Mouse (Mus musculus) layer of hippocampus, adult 8-10 months (tissue): ENCODE results near the gene Zfyve9. TPM values are rescaled to one million over a fixed set of nuclear protein-coding genes. Genes with fewer than 3 reads are reported as not detected.

Experiments
- DNase-seq, 2 experiments: peaks; one replicate each; pipeline ENCODE4 v3.0.0; 2022; ENCODE audit warnings: low spot score in 2 of 2
- total RNA-seq, 4 experiments: library from RNA; stranded (reverse); gene quantifications; 2 replicates each; pipeline ENCODE4 v1.2.4; 2022

The Zfyve9 gene
- total RNA-seq, 4 experiments from 2014 or later = 55.1 to 63.4 (median 58.7) TPM

- no peak for DNase-seq
These were observed 162.0 kb downstream of the Zfyve9 start for GRCm38 (mm10) chr4:108618586-108618985.

GRCm38 (mm10) chr4:108610935-108611334, 169.7 kb downstream of the Zfyve9 start:
- DNase-seq = no peak

- no peak for DNase-seq
These were observed 171.9 kb downstream of the Zfyve9 start for GRCm38 (mm10) chr4:108608651-108609050.

- DNase-seq = no peak
These were observed 178.7 kb downstream of the Zfyve9 start for GRCm38 (mm10) chr4:108601870-108602269.

GRCm38 (mm10) chr4:108598306-108598705, 182.3 kb downstream of the Zfyve9 start:
- no peak for DNase-seq

GRCm38 (mm10) chr4:108595785-108596184, 184.8 kb downstream of the Zfyve9 start:
- DNase-seq = no peak

GRCm38 (mm10) chr4:108593376-108593775, 187.2 kb downstream of the Zfyve9 start:
- peak in 1 of 2 experiments; percentile 28 for DNase-seq

Other genes with a start within 250 kb of the Zfyve9 start
- gene Prpf38a, start 201.5 kb downstream of the Zfyve9 start, total RNA-seq = 10 to 100 TPM; 26.5 to 30.1 (median 29.1) TPM
- under 1 TPM in 3 of 4 experiments, not detected in 1; 0.10 to 0.24 (median 0.16) TPM for gene Orc1, start 201.4 kb downstream of the Zfyve9 start, total RNA-seq
- 10 to 100 TPM; 35.3 to 41.0 (median 38.2) TPM for gene Cc2d1b, start 160.9 kb downstream of the Zfyve9 start, total RNA-seq
- gene 3110021N24Rik, start 61.1 kb downstream of the Zfyve9 start, total RNA-seq = 1 to 10 TPM; 1.3 to 3.6 (median 1.5) TPM
- gene Btf3l4, start 52.8 kb upstream of the Zfyve9 start, total RNA-seq = 10 to 100 TPM; 67.2 to 94.4 (median 79.4) TPM
- gene Txndc12, start 53.8 kb upstream of the Zfyve9 start, total RNA-seq = 10 to 100 TPM; 34.0 to 37.6 (median 35.6) TPM
- gene Kti12, start 67.0 kb upstream of the Zfyve9 start, total RNA-seq = 10 to 100 TPM; 18.1 to 19.5 (median 18.8) TPM
- gene A730015C16Rik, start 67.8 kb upstream of the Zfyve9 start, total RNA-seq = under 1 TPM in 1 of 4 experiments, not detected in 3; 0.65 TPM
- 10 to 100 TPM; 63.2 to 71.1 (median 65.4) TPM for gene Rab3b, start 98.3 kb upstream of the Zfyve9 start, total RNA-seq
- gene Nrd1, start 219.9 kb upstream of the Zfyve9 start, total RNA-seq = 100 to 1,000 TPM; 116 to 149 (median 131) TPM